Mouse (Mus musculus): ENCODE measurements around the gene Rd3. TPM values are rescaled to one million over a fixed set of nuclear protein-coding genes. Genes with fewer than 3 reads are reported as not detected.

The Rd3 gene
- polyA plus RNA-seq, 1 experiment, result not detected

- H3K36me3 ChIP-seq (ENCODE audit: control insufficient read depth, insufficient read depth), result no peaks in the 10 kb centered on the region
- no peaks in the 10 kb centered on the region for H3K79me2 ChIP-seq (ENCODE audit: control insufficient read depth, insufficient read depth)
- peaks cover 5% of the 10 kb centered on the region for H3K27me3 ChIP-seq (ENCODE audit: control insufficient read depth, insufficient read depth, insufficient read length)
- no peak for TF ChIP-seq TCF12 (IDR thresholded peaks at IDR 0.05; ENCODE audit: insufficient read depth, poor library complexity, severe bottlenecking)
- TF ChIP-seq MYOD1 (IDR thresholded peaks at IDR 0.05; ENCODE audit: control insufficient read depth in 1 of 3, insufficient read length in 2 of 3, low read depth in 2 of 3), result no peak
- no peak for TF ChIP-seq POLR2A (IDR thresholded peaks at IDR 0.05; ENCODE audit: insufficient read length, low read depth)
- TF ChIP-seq TCF3 (IDR thresholded peaks at IDR 0.05; ENCODE audit: insufficient read length, low read depth), result no peak
- no peak for TF ChIP-seq E2F4 (IDR thresholded peaks at IDR 0.05; ENCODE audit: insufficient read depth)
- TF ChIP-seq POLR2AphosphoS2 (IDR thresholded peaks at IDR 0.05; ENCODE audit: insufficient read length, low read depth), result no peak
- no peak for TF ChIP-seq SRF (IDR thresholded peaks at IDR 0.05; ENCODE audit: control insufficient read depth, insufficient read length, low read depth)
- TF ChIP-seq MYOG (IDR thresholded peaks at IDR 0.05; ENCODE audit: control insufficient read depth in 1 of 3, insufficient read depth in 1 of 3, insufficient read length in 2 of 3, low read depth in 2 of 3), result no peak
- TF ChIP-seq REST (IDR thresholded peaks at IDR 0.05; ENCODE audit: insufficient read depth, insufficient read length), result no peak
- no peak for TF ChIP-seq CEBPB (IDR thresholded peaks at IDR 0.05; ENCODE audit: insufficient read depth, poor library complexity, severe bottlenecking)
- no peak for TF ChIP-seq MAX (IDR thresholded peaks at IDR 0.05; ENCODE audit: low read depth)
- no peak for TF ChIP-seq USF1 (IDR thresholded peaks at IDR 0.05; ENCODE audit: low read depth)
- no peak overlapping the region for H3ac ChIP-seq (ENCODE audit: control insufficient read depth, insufficient read length)
- no peak overlapping the region for H3K4me2 ChIP-seq (ENCODE audit: low read depth)
- H3K4me3 ChIP-seq, result no peak overlapping the region
Observed at GRCm38 (mm10) chr1:191988646-191989045, 11.5 kb downstream of the Rd3 start.

GRCm38 (mm10) chr1:191989060-191989459 lies 11.9 kb downstream of the Rd3 start:
- Histone ChIP-seq H3K79me2 (ENCODE audit: control insufficient read depth, insufficient read depth) (no peaks in the 10 kb centered on the region), H3K4me2 (ENCODE audit: low read depth) (peak overlapping the region; percentile 97), H3K36me3 (ENCODE audit: control insufficient read depth, insufficient read depth) (no peaks in the 10 kb centered on the region), H3ac (ENCODE audit: control insufficient read depth, insufficient read length) (no peak overlapping the region), H3K27me3 (ENCODE audit: control insufficient read depth, insufficient read depth, insufficient read length) (peaks cover 5% of the 10 kb centered on the region), H3K4me3 (peak overlapping the region; percentile 55)
- TF ChIP-seq TCF3 (IDR thresholded peaks at IDR 0.05; ENCODE audit: insufficient read length, low read depth) (no peak), MYOD1 (IDR thresholded peaks at IDR 0.05; ENCODE audit: control insufficient read depth in 1 of 3, insufficient read length in 2 of 3, low read depth in 2 of 3) (peak in 1 of 3 experiments; percentile 27)

GRCm38 (mm10) chr1:191989994-191990393 lies 12.8 kb downstream of the Rd3 start:
- H3K4me3 ChIP-seq, result peak overlapping the region; percentile 55
- no peak overlapping the region for H3ac ChIP-seq (ENCODE audit: control insufficient read depth, insufficient read length)
- H3K36me3 ChIP-seq (ENCODE audit: control insufficient read depth, insufficient read depth), result no peaks in the 10 kb centered on the region
- peak overlapping the region; percentile 97 for H3K4me2 ChIP-seq (ENCODE audit: low read depth)
- H3K27me3 ChIP-seq (ENCODE audit: control insufficient read depth, insufficient read depth, insufficient read length), result peaks cover 5% of the 10 kb centered on the region
- no peak for TF ChIP-seq TCF3 (IDR thresholded peaks at IDR 0.05; ENCODE audit: insufficient read length, low read depth)
- no peak for TF ChIP-seq MYOG (IDR thresholded peaks at IDR 0.05; ENCODE audit: control insufficient read depth in 1 of 3, insufficient read depth in 1 of 3, insufficient read length in 2 of 3, low read depth in 2 of 3)
- TF ChIP-seq USF1 (IDR thresholded peaks at IDR 0.05; ENCODE audit: low read depth), result no peak
- peak; percentile 72 for TF ChIP-seq SRF (IDR thresholded peaks at IDR 0.05; ENCODE audit: control insufficient read depth, insufficient read length, low read depth)
- no peak for TF ChIP-seq CEBPB (IDR thresholded peaks at IDR 0.05; ENCODE audit: insufficient read depth, poor library complexity, severe bottlenecking)
- no peak for TF ChIP-seq REST (IDR thresholded peaks at IDR 0.05; ENCODE audit: insufficient read depth, insufficient read length)
- TF ChIP-seq E2F4 (IDR thresholded peaks at IDR 0.05; ENCODE audit: insufficient read depth), result no peak
- no peak for TF ChIP-seq TCF12 (IDR thresholded peaks at IDR 0.05; ENCODE audit: insufficient read depth, poor library complexity, severe bottlenecking)
- TF ChIP-seq POLR2A (IDR thresholded peaks at IDR 0.05; ENCODE audit: insufficient read length, low read depth), result peak; percentile 90
- no peak for TF ChIP-seq MAX (IDR thresholded peaks at IDR 0.05; ENCODE audit: low read depth)
- peak; percentile 95 for TF ChIP-seq POLR2AphosphoS2 (IDR thresholded peaks at IDR 0.05; ENCODE audit: insufficient read length, low read depth)
- no peak for TF ChIP-seq MYOD1 (IDR thresholded peaks at IDR 0.05; ENCODE audit: control insufficient read depth in 1 of 3, insufficient read length in 2 of 3, low read depth in 2 of 3)
- no peaks in the 10 kb centered on the region for H3K79me2 ChIP-seq (ENCODE audit: control insufficient read depth, insufficient read depth)

GRCm38 (mm10) chr1:191992040-191992780 lies 15.0 kb downstream of the Rd3 start:
- Histone ChIP-seq H3K79me2 (ENCODE audit: control insufficient read depth, insufficient read depth) (no peaks in the 10 kb centered on the region), H3ac (ENCODE audit: control insufficient read depth, insufficient read length) (no peak overlapping the region), H3K4me2 (ENCODE audit: low read depth) (no peak overlapping the region), H3K27me3 (ENCODE audit: control insufficient read depth, insufficient read depth, insufficient read length) (no peaks in the 10 kb centered on the region), H3K36me3 (ENCODE audit: control insufficient read depth, insufficient read depth) (peaks cover 9% of the 10 kb centered on the region), H3K4me3 (no peak overlapping the region)
- TF ChIP-seq POLR2A (IDR thresholded peaks at IDR 0.05; ENCODE audit: insufficient read length, low read depth), result no peak
- TF ChIP-seq MYOG (IDR thresholded peaks at IDR 0.05; ENCODE audit: control insufficient read depth in 1 of 3, insufficient read depth in 1 of 3, insufficient read length in 2 of 3, low read depth in 2 of 3), result no peak
- no peak for TF ChIP-seq TCF3 (IDR thresholded peaks at IDR 0.05; ENCODE audit: insufficient read length, low read depth)
- no peak for TF ChIP-seq CEBPB (IDR thresholded peaks at IDR 0.05; ENCODE audit: insufficient read depth, poor library complexity, severe bottlenecking)
- no peak for TF ChIP-seq TCF12 (IDR thresholded peaks at IDR 0.05; ENCODE audit: insufficient read depth, poor library complexity, severe bottlenecking)
- TF ChIP-seq REST (IDR thresholded peaks at IDR 0.05; ENCODE audit: insufficient read depth, insufficient read length), result no peak
- TF ChIP-seq MAX (IDR thresholded peaks at IDR 0.05; ENCODE audit: low read depth), result no peak
- no peak for TF ChIP-seq E2F4 (IDR thresholded peaks at IDR 0.05; ENCODE audit: insufficient read depth)
- no peak for TF ChIP-seq SRF (IDR thresholded peaks at IDR 0.05; ENCODE audit: control insufficient read depth, insufficient read length, low read depth)

GRCm38 (mm10) chr1:191994476-191994875 lies 17.3 kb downstream of the Rd3 start:
- Histone ChIP-seq H3ac (ENCODE audit: control insufficient read depth, insufficient read length) (no peak overlapping the region), H3K27me3 (ENCODE audit: control insufficient read depth, insufficient read depth, insufficient read length) (no peaks in the 10 kb centered on the region), H3K36me3 (ENCODE audit: control insufficient read depth, insufficient read depth) (peaks cover 9% of the 10 kb centered on the region), H3K79me2 (ENCODE audit: control insufficient read depth, insufficient read depth) (no peaks in the 10 kb centered on the region), H3K4me2 (ENCODE audit: low read depth) (no peak overlapping the region), H3K4me3 (no peak overlapping the region)
- TF ChIP-seq TCF12 (IDR thresholded peaks at IDR 0.05; ENCODE audit: insufficient read depth, poor library complexity, severe bottlenecking) (no peak), TCF3 (IDR thresholded peaks at IDR 0.05; ENCODE audit: insufficient read length, low read depth) (no peak), SRF (IDR thresholded peaks at IDR 0.05; ENCODE audit: control insufficient read depth, insufficient read length, low read depth) (no peak), POLR2AphosphoS2 (IDR thresholded peaks at IDR 0.05; ENCODE audit: insufficient read length, low read depth) (no peak), E2F4 (IDR thresholded peaks at IDR 0.05; ENCODE audit: insufficient read depth) (no peak), POLR2A (IDR thresholded peaks at IDR 0.05; ENCODE audit: insufficient read length, low read depth) (no peak), USF1 (IDR thresholded peaks at IDR 0.05; ENCODE audit: low read depth) (no peak), MYOD1 (IDR thresholded peaks at IDR 0.05; ENCODE audit: control insufficient read depth in 1 of 3, insufficient read length in 2 of 3, low read depth in 2 of 3) (no peak), REST (IDR thresholded peaks at IDR 0.05; ENCODE audit: insufficient read depth, insufficient read length) (no peak), MYOG (IDR thresholded peaks at IDR 0.05; ENCODE audit: control insufficient read depth in 1 of 3, insufficient read depth in 1 of 3, insufficient read length in 2 of 3, low read depth in 2 of 3) (no peak), MAX (IDR thresholded peaks at IDR 0.05; ENCODE audit: low read depth) (no peak), CEBPB (IDR thresholded peaks at IDR 0.05; ENCODE audit: insufficient read depth, poor library complexity, severe bottlenecking) (no peak)

Measured in myocyte (in vitro differentiated cells).